Mouse (Mus musculus) E14TG2a.4 (cell line): ENCODE measurements around the gene Apela.
"Not testable (repeated sequence)": the region's sequence is repeated elsewhere in the genome, so short reads cannot be mapped to it uniquely, and the experiment has no call there.

Experiments used
- H3K27me3 ChIP-seq: 2 replicates; pipeline ENCODE4 v1.6.1; 2014; ENCODE audit warnings: low read length, control low read depth; ENCODE audit not compliant: insufficient read depth
- H3K36me3 ChIP-seq: 2 replicates; pipeline ENCODE4 v1.6.1; 2014; ENCODE audit warnings: low read length, control low read depth; ENCODE audit not compliant: insufficient read depth
- H3K4me1 ChIP-seq: replicated peaks from 2 replicates; pipeline ENCODE4 v1.6.1; 2014; ENCODE audit warnings: low read depth, low read length, control low read depth
- H3K4me3 ChIP-seq: replicated peaks from 2 replicates; pipeline ENCODE4 v1.5.1; 2014; ENCODE audit warnings: mild to moderate bottlenecking, low read length
- H3K9me3 ChIP-seq: 2 replicates; pipeline ENCODE4 v1.6.1; 2014; ENCODE audit warnings: low read length, control low read depth
- CTCF ChIP-seq: conservative IDR thresholded peaks from 2 replicates; pipeline ENCODE4 v1.5.1; 2014; ENCODE audit warnings: low read length
- NANOG ChIP-seq: IDR thresholded peaks from 2 replicates; pipeline ENCODE4 v1.6.1; 2014; ENCODE audit warnings: borderline replicate concordance, low read length, mixed read lengths
- POU5F1 ChIP-seq: IDR thresholded peaks from 2 replicates; pipeline ENCODE4 v1.6.1; 2014; ENCODE audit warnings: low read length, borderline replicate concordance

The Apela gene

DNA sequence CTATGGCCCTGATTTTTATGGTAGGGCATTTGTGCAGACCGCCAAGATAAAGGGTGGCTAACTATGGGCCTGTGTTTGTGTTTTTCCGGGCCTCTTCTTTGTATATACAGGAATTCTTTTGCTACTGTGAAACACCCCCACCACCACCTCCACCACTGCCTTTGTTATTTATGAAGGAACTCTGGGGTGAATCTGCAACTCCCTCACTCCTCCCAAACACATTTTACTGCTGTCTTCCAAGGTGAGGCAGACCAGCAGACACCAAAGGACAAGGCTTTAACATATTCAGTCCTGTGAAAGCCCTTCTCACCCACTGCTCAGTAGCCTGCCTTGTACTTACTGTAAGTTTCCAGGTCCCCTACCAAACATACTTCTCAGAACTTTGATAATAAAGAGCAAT lies 3.0 kb downstream of the Apela start:
- Histone ChIP-seq H3K9me3 (no peaks in the 10 kb centered on the region), H3K4me1 (peaks cover 57% of the 10 kb centered on the region), H3K4me3 (peak overlapping the region; percentile 45), H3K36me3 (0 out of 2 replicates have a peak, but pooled peaks cover 3% of the 10 kb centered on the region), H3K27me3 (no peaks in the 10 kb centered on the region)
- TF ChIP-seq NANOG (no peak), CTCF (no peak), POU5F1 (no peak)

DNA sequence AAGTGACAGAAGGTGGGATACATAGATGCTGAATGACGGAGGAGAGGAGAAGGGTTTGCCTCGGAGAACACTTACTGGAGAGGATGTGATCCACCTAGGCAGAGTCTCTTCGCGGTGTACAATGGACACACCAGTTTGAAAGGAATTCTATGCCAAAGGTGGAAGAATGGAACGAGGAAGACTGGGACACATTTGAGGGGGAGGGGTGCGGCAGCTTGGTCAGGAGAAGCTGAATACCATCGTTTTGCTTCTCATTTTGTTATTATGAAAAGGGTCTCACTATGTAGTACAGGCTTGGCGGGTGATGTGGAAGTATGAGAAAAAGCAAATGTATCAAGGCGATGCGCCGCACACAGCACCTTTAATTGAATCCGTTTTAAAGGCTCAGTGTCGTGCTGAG lies 4.1 kb downstream of the Apela start:
- Histone ChIP-seq H3K36me3 (peaks cover 11% of the 10 kb centered on the region), H3K9me3 (no peaks in the 10 kb centered on the region), H3K4me3 (peak overlapping the region; percentile 45), H3K27me3 (no peaks in the 10 kb centered on the region), H3K4me1 (peaks cover 59% of the 10 kb centered on the region)
- TF ChIP-seq NANOG (no peak), POU5F1 (no peak), CTCF (no peak)

DNA sequence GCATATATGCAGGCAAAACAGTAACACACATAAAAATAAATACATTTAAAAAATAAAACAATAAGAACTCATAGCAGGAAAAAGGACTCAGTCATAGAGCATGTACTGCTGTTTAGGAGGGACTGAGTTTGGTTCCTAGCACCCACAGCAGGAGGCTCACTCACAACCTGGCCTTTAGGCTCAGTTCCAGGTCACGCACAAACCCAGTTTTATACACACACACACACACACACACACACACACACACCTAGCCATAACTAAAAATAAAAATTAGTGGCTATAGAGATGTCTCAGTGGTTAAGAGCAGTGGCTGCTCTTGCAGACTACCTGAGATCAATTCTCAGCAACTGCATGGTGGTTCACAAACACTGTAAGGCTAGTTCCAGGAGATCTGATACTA lies 5.0 kb downstream of the Apela start:
- Histone ChIP-seq H3K4me3 (no peak overlapping the region), H3K27me3 (no peaks in the 10 kb centered on the region), H3K36me3 (peaks cover 15% of the 10 kb centered on the region), H3K4me1 (peaks cover 50% of the 10 kb centered on the region), H3K9me3 (no peaks in the 10 kb centered on the region)
- no peak for TF ChIP-seq NANOG
- TF ChIP-seq CTCF: no peak
- TF ChIP-seq POU5F1: no peak

DNA sequence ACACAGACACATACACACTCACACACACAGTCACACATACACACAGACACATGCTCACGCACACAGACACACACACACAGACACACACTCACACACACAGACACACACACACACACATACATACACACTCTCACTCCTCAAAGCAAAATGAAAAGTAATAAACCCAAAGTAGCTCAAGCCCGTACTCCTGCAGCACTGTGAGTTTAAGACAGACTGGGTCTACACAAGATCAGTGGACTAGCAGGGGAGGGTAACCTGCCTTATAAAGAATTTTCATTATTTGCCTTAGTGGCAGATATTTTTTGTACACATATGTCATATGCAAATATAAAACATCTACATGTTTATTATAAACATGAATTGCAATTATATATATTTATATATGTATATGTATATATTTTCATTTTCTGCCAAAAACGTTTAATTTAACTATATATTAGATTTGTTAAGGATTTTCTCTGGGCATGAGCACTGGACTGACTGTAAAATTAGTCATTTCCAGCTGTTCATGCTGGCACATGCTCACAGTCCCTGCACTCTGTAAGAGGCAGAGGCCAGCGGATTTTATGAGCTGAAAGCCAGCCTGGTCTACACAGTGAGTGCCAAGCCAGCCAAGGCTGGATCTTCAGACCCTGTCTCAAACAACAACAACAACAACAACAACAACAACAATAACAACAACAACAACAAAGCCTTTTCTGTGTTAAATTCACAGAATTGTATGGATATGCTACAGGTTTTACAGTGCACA lies 6.2 kb downstream of the Apela start:
- Histone ChIP-seq H3K4me1 (peaks cover 47% of the 10 kb centered on the region), H3K4me3 (no peak overlapping the region), H3K36me3 (peaks cover 27% of the 10 kb centered on the region), H3K9me3 (no peaks in the 10 kb centered on the region), H3K27me3 (no peaks in the 10 kb centered on the region)
- TF ChIP-seq NANOG (no peak), POU5F1 (no peak), CTCF (no peak)

- TF ChIP-seq NANOG: no peak
- no peak for TF ChIP-seq POU5F1
- TF ChIP-seq CTCF: no peak
- Histone ChIP-seq H3K27me3 (no peaks in the 10 kb centered on the region), H3K4me3 (peak overlapping the region; percentile 41; the same call in 1 of the 2 replicates), H3K9me3 (no peaks in the 10 kb centered on the region), H3K4me1 (peaks cover 42% of the 10 kb centered on the region), H3K36me3 (peaks cover 29% of the 10 kb centered on the region)
Observed at GRCm38 (mm10) chr8:65029776-65030175, 7.4 kb downstream of the Apela start.

DNA sequence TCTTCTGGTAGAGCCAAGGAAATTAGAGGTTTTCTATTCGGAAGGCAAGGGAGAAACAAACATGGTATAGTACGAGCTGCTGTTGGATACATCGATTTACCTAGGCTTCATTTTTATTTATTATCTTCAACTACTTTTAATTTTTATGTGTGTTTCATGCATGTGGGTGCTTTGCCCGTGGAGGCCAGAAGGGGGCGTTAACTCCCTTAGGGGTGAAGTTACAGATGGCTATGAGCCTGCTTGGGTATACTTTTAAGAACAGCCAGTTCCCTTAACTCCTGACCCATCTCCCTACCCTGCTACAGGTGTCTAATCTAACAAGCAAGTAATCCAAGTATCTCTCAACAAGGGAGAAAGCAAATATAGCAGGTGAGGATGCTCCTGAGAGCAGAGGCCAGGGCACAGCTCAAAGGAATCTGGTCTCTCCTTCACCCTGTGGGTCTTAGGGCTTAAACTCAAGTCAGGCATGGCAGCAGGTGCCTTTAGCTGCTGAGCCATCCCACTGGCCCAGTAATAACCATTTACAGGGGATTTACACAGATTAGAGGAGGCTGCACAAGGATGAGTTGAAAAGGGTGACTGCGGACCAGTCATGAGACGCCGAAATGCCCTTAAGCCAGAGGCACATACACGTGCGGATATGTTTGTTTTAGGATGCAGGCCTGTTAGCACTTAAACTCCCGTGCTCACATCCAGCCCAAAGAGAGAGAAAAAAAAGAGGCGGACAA lies 8.0 kb downstream of the Apela start:
- Histone ChIP-seq H3K27me3 (no peaks in the 10 kb centered on the region), H3K4me3 (peak overlapping the region; percentile 41; the same call in 1 of the 2 replicates), H3K36me3 (peaks cover 29% of the 10 kb centered on the region), H3K9me3 (no peaks in the 10 kb centered on the region), H3K4me1 (peaks cover 35% of the 10 kb centered on the region)
- TF ChIP-seq NANOG (no peak), POU5F1 (no peak), CTCF (peak; percentile 80)

DNA sequence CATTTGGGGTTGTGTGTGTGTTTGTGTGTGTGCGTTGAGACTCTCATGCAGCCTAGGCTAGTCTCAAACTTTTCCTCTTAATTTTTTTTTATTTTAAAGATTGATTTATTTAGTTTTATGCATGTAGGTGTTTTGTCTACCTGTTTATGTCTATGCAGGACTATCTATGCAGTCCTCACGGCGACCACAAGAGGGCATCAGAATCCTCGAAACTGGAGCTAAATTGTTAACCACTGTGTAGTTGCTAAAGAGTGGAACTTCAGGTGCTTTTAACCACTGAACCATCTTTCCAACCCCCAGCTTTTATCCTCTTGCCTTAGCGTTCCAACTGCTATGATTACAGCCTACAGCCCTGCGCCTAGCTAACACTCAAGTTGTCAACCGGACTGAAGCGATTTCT lies 14.7 kb downstream of the Apela start:
- Histone ChIP-seq H3K27me3 (no peaks in the 10 kb centered on the region), H3K4me3 (no peak overlapping the region), H3K4me1 (no peaks in the 10 kb centered on the region), H3K9me3 (peaks cover 22% of the 10 kb centered on the region), H3K36me3 (peaks cover 14% of the 10 kb centered on the region)
- no peak for TF ChIP-seq NANOG
- TF ChIP-seq CTCF: peak; percentile 28; the same call in 1 of the 2 replicates
- no peak for TF ChIP-seq POU5F1

DNA sequence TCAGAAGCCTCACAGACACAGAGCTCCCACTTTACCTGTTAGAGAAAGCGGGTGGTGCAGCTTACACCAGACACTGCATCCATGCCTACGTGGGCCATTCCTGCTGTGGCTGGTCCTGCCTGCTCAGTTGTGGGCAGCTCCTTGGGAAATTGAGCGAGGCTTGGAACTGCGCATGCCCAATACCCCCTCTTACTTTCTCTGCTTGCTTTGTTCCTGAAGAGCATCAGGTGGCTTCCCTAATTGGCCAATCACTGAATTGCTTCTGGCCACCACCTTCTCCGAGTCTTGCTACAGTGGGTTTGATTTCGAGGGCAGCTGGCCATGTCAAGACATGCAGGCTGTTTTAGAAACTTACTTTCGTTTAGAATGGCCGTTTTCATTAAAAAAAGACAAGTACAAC lies 18.7 kb downstream of the Apela start, which contains the start of the genes Trim61 and Trim60:
TSS of gene Trim61 (minus strand) at position 101 of the 400 bp plus-strand sequence.
TSS of gene Trim60 (minus strand) at position 162 of the 400 bp plus-strand sequence.
- H3K27me3 ChIP-seq: no peaks in the 10 kb centered on the region
- no peak for TF ChIP-seq CTCF
- TF ChIP-seq POU5F1: no peak
- TF ChIP-seq NANOG: no peak
- H3K9me3 ChIP-seq: peaks cover 31% of the 10 kb centered on the region
- H3K4me3 ChIP-seq: no peak within 1 kb of the TSS
- no peaks in the 10 kb centered on the region; the same call in 1 of the 2 replicates for H3K36me3 ChIP-seq
- no peaks in the 10 kb centered on the region for H3K4me1 ChIP-seq

DNA sequence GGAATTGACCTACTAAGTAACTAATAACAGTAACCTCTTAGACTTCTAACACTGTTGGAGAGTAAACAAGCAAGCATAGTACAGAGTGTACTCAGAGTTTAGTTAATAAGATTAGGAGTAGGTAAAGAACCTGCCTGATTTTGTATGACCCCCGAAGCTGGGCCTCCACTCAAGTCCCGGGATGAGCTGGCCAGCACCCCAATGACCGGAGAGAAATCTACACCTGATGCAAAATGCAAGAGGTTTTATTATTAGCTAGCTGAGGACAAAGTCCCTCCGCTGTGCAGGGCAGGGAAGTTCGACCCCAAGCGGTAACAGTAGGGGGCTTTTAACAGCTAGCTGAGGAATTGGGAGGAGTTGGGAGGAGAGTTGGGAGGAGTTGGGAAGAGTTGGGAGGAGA lies 29.5 kb downstream of the Apela start:
- H3K36me3 ChIP-seq, H3K9me3 ChIP-seq, H3K27me3 ChIP-seq, H3K4me1 ChIP-seq, H3K4me3 ChIP-seq: not testable (repeated sequence)
